11 mouse cellular contexts compared by ENCODE assay signal in the genomic region with DNA sequence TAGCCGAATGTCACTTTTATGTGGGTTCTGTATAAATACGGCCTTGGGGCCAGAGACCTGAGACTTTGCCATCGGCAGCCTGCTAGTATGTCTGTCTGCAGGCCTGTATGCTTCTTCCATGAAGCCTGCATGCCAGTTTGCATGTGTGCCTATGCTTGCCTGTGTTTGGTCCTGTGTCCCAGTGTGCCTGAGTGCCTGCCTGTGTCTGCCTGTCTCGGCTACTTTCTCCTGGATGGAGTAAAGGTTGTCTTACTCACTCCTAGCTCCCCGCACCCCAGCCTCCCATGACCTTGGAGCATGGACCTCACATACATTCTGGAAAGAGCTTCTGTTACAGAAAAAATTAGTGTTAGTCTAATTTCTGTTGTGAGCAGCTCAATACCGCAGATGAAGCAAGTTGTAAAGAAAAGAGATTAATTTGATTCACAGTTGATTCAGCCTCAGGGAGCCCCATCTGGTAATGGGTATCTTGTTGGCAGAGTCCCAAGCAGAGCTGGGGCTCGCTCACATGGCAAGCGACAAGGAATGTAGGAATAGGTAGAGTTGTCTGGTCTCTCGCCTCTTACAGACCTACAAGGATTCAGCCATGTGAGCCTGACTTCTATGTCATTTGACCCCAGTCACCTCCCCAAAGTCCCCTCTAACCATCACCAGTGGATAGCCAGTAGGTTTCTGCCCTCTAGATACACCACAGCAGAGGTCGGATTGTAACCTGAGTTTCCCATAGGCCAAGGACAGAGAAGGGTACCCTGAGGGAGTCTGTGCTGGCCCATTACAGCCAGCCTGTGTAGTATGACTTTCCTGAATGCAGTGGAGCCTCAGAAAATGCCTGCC. TPM values are rescaled to one million over a fixed set of nuclear protein-coding genes. Genes with fewer than 3 reads are reported as not detected.
DNase-seq lines count a peak whose midpoint lies in the region; ATAC-seq lines count a peak whose summit lies in the region.
"Had no signal": no experiment of that assay in that cellular context is flagged by ENCODE, and none has a peak within 500 bp of the region (broad histone marks: within the 10 kb centered on the region; RNA-seq: fewer than 3 reads in every experiment).

No protein-coding gene starts in this region.

- 0 out of 2 replicates have a peak, but pooled peaks have one; percentile 28 for ATAC-seq in embryonic facial prominence, embryonic 12.5 days (ENCODE audit: insufficient number of reproducible peaks, insufficient read depth, low FRiP score, low TSS enrichment)
- ATAC-seq in midbrain, embryonic 16.5 days, result peak; percentile 60; the same call in 1 of the 2 replicates
- ATAC-seq in midbrain, embryonic 11.5 days (ENCODE audit: low FRiP score), result no peak; the same call in 1 of the 2 replicates
- peak; percentile 71 for ATAC-seq in forebrain, embryonic 14.5 days
- ATAC-seq in neural tube, embryonic 15.5 days (ENCODE audit: low FRiP score), result peak; percentile 5; the same call in 1 of the 2 replicates
- ATAC-seq: liver, embryonic 12.5 days had no signal

- no peak overlapping the region for H3K4me2 ChIP-seq in embryonic facial prominence, embryonic 12.5 days (replicated peaks)
- H3K4me2 ChIP-seq in midbrain, embryonic 16.5 days (ENCODE audit: low read length), result no peak overlapping the region
- no peak overlapping the region for H3K4me2 ChIP-seq in midbrain, embryonic 11.5 days
- H3K4me2 ChIP-seq in forebrain, embryonic 14.5 days (ENCODE audit: low read length), result no peak overlapping the region
- H3K4me2 ChIP-seq in neural tube, embryonic 15.5 days, result no peak overlapping the region
- H3K4me2 ChIP-seq: embryonic facial prominence, embryonic 13.5 days; liver, embryonic 12.5 days; midbrain, embryonic 12.5 days had no signal

- no peak for DNase-seq in embryonic facial prominence, embryonic 10.5 days (ENCODE audit: low spot score)
- no peak for DNase-seq in midbrain, embryonic 11.5 days (ENCODE audit: low spot score, missing footprints)
- DNase-seq in forebrain, embryonic 14.5 days (ENCODE audit: low spot score), result peak; percentile 82
- no peak for DNase-seq in gastrocnemius, postnatal 10 days
- no peak for DNase-seq in urinary bladder, postnatal 10 days (ENCODE audit: low spot score)

- H3K4me3 ChIP-seq in embryonic facial prominence, embryonic 12.5 days, result no peak overlapping the region
- no peak overlapping the region for H3K4me3 ChIP-seq in embryonic facial prominence, embryonic 10.5 days
- H3K4me3 ChIP-seq in midbrain, embryonic 16.5 days (ENCODE audit: low read depth, low read length), result no peak overlapping the region
- H3K4me3 ChIP-seq in midbrain, embryonic 11.5 days (ENCODE audit: low read depth, low read length), result no peak overlapping the region
- no peak overlapping the region for H3K4me3 ChIP-seq in forebrain, embryonic 14.5 days (ENCODE audit: low read depth, low read length)
- no peak overlapping the region for H3K4me3 ChIP-seq in neural tube, embryonic 15.5 days (replicated peaks)
- H3K4me3 ChIP-seq: embryonic facial prominence, embryonic 13.5 days; liver, embryonic 12.5 days; midbrain, embryonic 12.5 days had no signal

- 0 out of 2 replicates have a peak overlapping the region, but pooled peaks have one; percentile 12 for H3K27ac ChIP-seq in embryonic facial prominence, embryonic 12.5 days
- no peak overlapping the region for H3K27ac ChIP-seq in embryonic facial prominence, embryonic 10.5 days (replicated peaks)
- H3K27ac ChIP-seq in midbrain, embryonic 16.5 days (ENCODE audit: low read length), result no peak overlapping the region
- no peak overlapping the region for H3K27ac ChIP-seq in midbrain, embryonic 11.5 days (ENCODE audit: low read depth, low read length)
- H3K27ac ChIP-seq in forebrain, embryonic 14.5 days (ENCODE audit: low read depth, low read length), result no peak overlapping the region
- no peak overlapping the region for H3K27ac ChIP-seq in neural tube, embryonic 15.5 days (replicated peaks)
- H3K27ac ChIP-seq: embryonic facial prominence, embryonic 13.5 days; liver, embryonic 12.5 days; midbrain, embryonic 12.5 days had no signal

- peaks cover 10% of the 10 kb centered on the region; the same call in 1 of the 2 replicates for H3K4me1 ChIP-seq in embryonic facial prominence, embryonic 12.5 days
- H3K4me1 ChIP-seq in embryonic facial prominence, embryonic 10.5 days, result peaks cover 3% of the 10 kb centered on the region; the same call in 1 of the 2 replicates
- H3K4me1 ChIP-seq in midbrain, embryonic 16.5 days (ENCODE audit: control insufficient read depth, insufficient read depth, low read length), result no peaks in the 10 kb centered on the region
- H3K4me1 ChIP-seq in midbrain, embryonic 11.5 days (ENCODE audit: control insufficient read depth, insufficient read depth, low read length), result no peaks in the 10 kb centered on the region
- H3K4me1 ChIP-seq in forebrain, embryonic 14.5 days (ENCODE audit: control insufficient read depth, insufficient read depth, low read length), result 0 out of 2 replicates have a peak, but pooled peaks cover 3% of the 10 kb centered on the region
- H3K4me1 ChIP-seq in neural tube, embryonic 15.5 days, result peaks cover 15% of the 10 kb centered on the region
- H3K4me1 ChIP-seq: liver, embryonic 12.5 days; midbrain, embryonic 12.5 days had no signal

- H3K27me3 ChIP-seq in embryonic facial prominence, embryonic 12.5 days, result no peaks in the 10 kb centered on the region
- no peaks in the 10 kb centered on the region for H3K27me3 ChIP-seq in embryonic facial prominence, embryonic 10.5 days (replicated peaks; ENCODE audit: low read depth, poor library complexity, severe bottlenecking)
- H3K27me3 ChIP-seq in midbrain, embryonic 16.5 days (ENCODE audit: control insufficient read depth, insufficient read depth, low read depth, low read length), result 0 out of 2 replicates have a peak, but pooled peaks cover 2% of the 10 kb centered on the region
- H3K27me3 ChIP-seq in midbrain, embryonic 11.5 days (ENCODE audit: control insufficient read depth, insufficient read depth, low read length), result no peaks in the 10 kb centered on the region
- H3K27me3 ChIP-seq in forebrain, embryonic 14.5 days (replicated peaks; ENCODE audit: control insufficient read depth, insufficient read depth, low read length), result no peaks in the 10 kb centered on the region
- H3K27me3 ChIP-seq in neural tube, embryonic 15.5 days (replicated peaks), result no peaks in the 10 kb centered on the region
- H3K27me3 ChIP-seq: embryonic facial prominence, embryonic 13.5 days had no signal

- H3K9me3 ChIP-seq in embryonic facial prominence, embryonic 12.5 days, result no peaks in the 10 kb centered on the region
- H3K9me3 ChIP-seq in embryonic facial prominence, embryonic 10.5 days, result no peaks in the 10 kb centered on the region
- no peaks in the 10 kb centered on the region for H3K9me3 ChIP-seq in midbrain, embryonic 16.5 days (replicated peaks; ENCODE audit: control insufficient read depth, low read length, poor library complexity, severe bottlenecking)
- H3K9me3 ChIP-seq in midbrain, embryonic 11.5 days (ENCODE audit: control insufficient read depth, low read length), result no peaks in the 10 kb centered on the region
- H3K9me3 ChIP-seq in forebrain, embryonic 14.5 days (replicated peaks; ENCODE audit: control insufficient read depth, low read length), result no peaks in the 10 kb centered on the region
- H3K9me3 ChIP-seq in neural tube, embryonic 15.5 days (replicated peaks), result no peaks in the 10 kb centered on the region
- H3K9me3 ChIP-seq: embryonic facial prominence, embryonic 13.5 days; liver, embryonic 12.5 days; midbrain, embryonic 12.5 days had no signal

- WGBS in embryonic facial prominence, embryonic 12.5 days, result 76% methylated on average over 10 of the region's 10 CpGs
- WGBS in embryonic facial prominence, embryonic 10.5 days, result 89% methylated on average over 10 of the region's 10 CpGs
- WGBS in midbrain, embryonic 16.5 days, result 83% methylated on average over 10 of the region's 10 CpGs
- WGBS in midbrain, embryonic 11.5 days, result 87% methylated on average over 10 of the region's 10 CpGs
- WGBS in forebrain, embryonic 14.5 days, result 64% methylated on average over 10 of the region's 10 CpGs
- 67% methylated on average over 10 of the region's 10 CpGs for WGBS in neural tube, embryonic 15.5 days

- H3K36me3 ChIP-seq in embryonic facial prominence, embryonic 12.5 days, result no peaks in the 10 kb centered on the region
- no peaks in the 10 kb centered on the region for H3K36me3 ChIP-seq in embryonic facial prominence, embryonic 10.5 days (replicated peaks)
- no peaks in the 10 kb centered on the region for H3K36me3 ChIP-seq in midbrain, embryonic 16.5 days (ENCODE audit: control insufficient read depth, insufficient read depth, low read length)
- no peaks in the 10 kb centered on the region for H3K36me3 ChIP-seq in midbrain, embryonic 11.5 days (ENCODE audit: control insufficient read depth, insufficient read depth, low read length)
- H3K36me3 ChIP-seq in forebrain, embryonic 14.5 days (ENCODE audit: control insufficient read depth, insufficient read depth, low read length), result no peaks in the 10 kb centered on the region
- H3K36me3 ChIP-seq in neural tube, embryonic 15.5 days, result no peaks in the 10 kb centered on the region
- H3K36me3 ChIP-seq: embryonic facial prominence, embryonic 13.5 days; liver, embryonic 12.5 days; midbrain, embryonic 12.5 days had no signal

- no peak overlapping the region for H3K9ac ChIP-seq in embryonic facial prominence, embryonic 12.5 days
- H3K9ac ChIP-seq in midbrain, embryonic 16.5 days (ENCODE audit: low read depth, low read length), result no peak overlapping the region
- no peak overlapping the region for H3K9ac ChIP-seq in midbrain, embryonic 11.5 days (ENCODE audit: low read length)
- no peak overlapping the region for H3K9ac ChIP-seq in forebrain, embryonic 14.5 days (ENCODE audit: low read length)
- no peak overlapping the region for H3K9ac ChIP-seq in neural tube, embryonic 15.5 days (replicated peaks)
- H3K9ac ChIP-seq: embryonic facial prominence, embryonic 13.5 days; liver, embryonic 12.5 days; midbrain, embryonic 12.5 days had no signal

RNA-seq across cellular contexts. Expression of a gene that starts 47.8 kb away (rescaled TPM):
- polyA plus RNA-seq in embryonic facial prominence, embryonic 12.5 days (2016; fragmentation: Nextera tagmentation; extraction: Ambion mirVana), result 24.3 and 26.1 TPM in 2 replicates
- 18.8 and 21.1 TPM in 2 replicates for polyA plus RNA-seq in embryonic facial prominence, embryonic 10.5 days (2016; fragmentation: Nextera tagmentation; extraction: Ambion mirVana)
- 5.2 and 6.0 TPM in 2 replicates for polyA plus RNA-seq in midbrain, embryonic 16.5 days (2015; fragmentation: Nextera tagmentation; extraction: Ambion mirVana)
- 11.4 and 14.1 TPM in 2 replicates for polyA plus RNA-seq in midbrain, embryonic 11.5 days (2014; fragmentation: Nextera tagmentation; extraction: Ambion mirVana)
- 7.8 and 9.7 TPM in 2 replicates for polyA plus RNA-seq in forebrain, embryonic 14.5 days (2014; fragmentation: Nextera tagmentation; extraction: Ambion mirVana)
- 4.4 and 6.5 TPM in 2 replicates for polyA plus RNA-seq in neural tube, embryonic 15.5 days (2015; fragmentation: Nextera tagmentation; extraction: Ambion mirVana)
- total RNA-seq in gastrocnemius, postnatal 10 days (2021), result 1 to 10 TPM; 8.4 to 9.4 TPM
